Mouse (Mus musculus) kidney, adult 2 months (tissue): Measurements from ENCODE around the gene Tnfrsf18.

Source experiments
- CTCF ChIP-seq: fragments of 200-500 bp; conservative IDR thresholded peaks from 2 replicates; pipeline ENCODE4 v1.5.1; 2011; ENCODE audit warnings: low read depth, mild to moderate bottlenecking, control low read depth, low read length, moderate library complexity, mixed read lengths; ENCODE audit not compliant: insufficient read depth, insufficient read length
- POLR2A ChIP-seq: fragments of 200-500 bp; IDR thresholded peaks from one replicate; pipeline ENCODE4 v1.6.1; 2011; ENCODE audit warnings: low read depth, low read length, control low read depth

GRCm38 (mm10) chr4:156034301-156034700 lies 8.3 kb downstream of the Tnfrsf18 start:
- no peak for TF ChIP-seq CTCF
- TF ChIP-seq POLR2A: no peak
